Mouse (Mus musculus) hindbrain, embryonic 12.5 days (tissue): ENCODE measurements around the gene Bcor. TPM values are rescaled to one million over a fixed set of nuclear protein-coding genes. Genes with fewer than 3 reads are reported as not detected.

Experiments
- ATAC-seq: fragments of 200-750 bp; cut with Nextera tagmentation; 2 replicates; pipeline ENCODE4 v1.8.0; 2017; ENCODE audit warnings: moderate TSS enrichment; ENCODE audit not compliant: low FRiP score
- H3K27ac ChIP-seq: fragments of 300-500 bp; sonication (generic); 2 replicates; pipeline ENCODE4 v1.5.1; 2016; ENCODE audit warnings: mild to moderate bottlenecking
- H3K27me3 ChIP-seq: fragments of 300-500 bp; sonication (generic); 2 replicates; pipeline ENCODE4 v1.6.1; 2016; ENCODE audit warnings: mild to moderate bottlenecking
- H3K36me3 ChIP-seq: fragments of 300-500 bp; sonication (generic); 2 replicates; pipeline ENCODE4 v1.6.1; 2016; ENCODE audit warnings: mild to moderate bottlenecking
- H3K4me1 ChIP-seq: fragments of 300-500 bp; sonication (generic); 2 replicates; pipeline ENCODE4 v1.6.1; 2016
- H3K4me2 ChIP-seq: fragments of 300-500 bp; sonication (generic); replicated peaks from 2 replicates; pipeline ENCODE4 v1.6.1; 2016; ENCODE audit warnings: mild to moderate bottlenecking
- H3K4me3 ChIP-seq: fragments of 300-500 bp; sonication (generic); 2 replicates; pipeline ENCODE4 v1.5.1; 2016; ENCODE audit warnings: mild to moderate bottlenecking
- H3K9ac ChIP-seq: fragments of 300-500 bp; sonication (generic); 2 replicates; pipeline ENCODE4 v1.6.1; 2016; ENCODE audit warnings: mild to moderate bottlenecking, moderate library complexity
- H3K9me3 ChIP-seq: fragments of 300-500 bp; sonication (generic); replicated peaks from 2 replicates; pipeline ENCODE4 v1.6.1; 2016; ENCODE audit warnings: mild to moderate bottlenecking
- WGBS: fragments of 180-500 bp; shearing (Covaris S2); methylation state at CpG from one replicate; pipeline ENCODE4 v1.1.7; 2016; 5-methylcytosine and 5-hydroxymethylcytosine counted together
- polyA plus RNA-seq: library from polyadenylated mRNA; unstranded; fragments of >200 nt; fragmentation: Nextera tagmentation; extraction: Ambion mirVana; gene quantifications from 2 replicates; pipeline ENCODE4 v1.2.1, GENCODE M21; 2016

Bcor gene
- polyA plus RNA-seq, 1 experiment from 2014 or later, result 23.7 TPM

- WGBS, result 2% methylated on average over 60 of the region's 72 CpGs
- Histone ChIP-seq H3K4me2 (peak overlapping the region; percentile 91), H3K9ac (peak overlapping the region; percentile 72), H3K27ac (peak overlapping the region; percentile 94), H3K36me3 (no peaks in the 10 kb centered on the region), H3K4me1 (peaks cover 49% of the 10 kb centered on the region), H3K4me3 (peak overlapping the region; percentile 45), H3K9me3 (no peaks in the 10 kb centered on the region), H3K27me3 (peaks cover 90% of the 10 kb centered on the region)
- peak; percentile 54 for ATAC-seq
Observed at GRCm38 (mm10) chrX:12088301-12089026, 71.7 kb downstream of the Bcor start.

- peak; percentile 35; the same call in 1 of the 2 replicates for ATAC-seq
- Histone ChIP-seq H3K27ac (peak overlapping the region; percentile 94), H3K4me2 (peak overlapping the region; percentile 91), H3K36me3 (no peaks in the 10 kb centered on the region), H3K4me3 (peak overlapping the region; percentile 45), H3K27me3 (peaks cover 95% of the 10 kb centered on the region), H3K9ac (peak overlapping the region; percentile 72), H3K4me1 (peaks cover 52% of the 10 kb centered on the region), H3K9me3 (no peaks in the 10 kb centered on the region)
- 2% methylated on average over 48 of the region's 55 CpGs for WGBS
Observed at GRCm38 (mm10) chrX:12087511-12088300, 72.4 kb downstream of the Bcor start.

- Histone ChIP-seq H3K27me3 (peaks cover 96% of the 10 kb centered on the region), H3K9ac (peak overlapping the region; percentile 72), H3K4me3 (peak overlapping the region; percentile 45), H3K9me3 (no peaks in the 10 kb centered on the region), H3K36me3 (no peaks in the 10 kb centered on the region), H3K27ac (peak overlapping the region; percentile 94), H3K4me1 (peaks cover 52% of the 10 kb centered on the region), H3K4me2 (peak overlapping the region; percentile 91)
- under 1% methylated on average over 52 of the region's 70 CpGs for WGBS
- ATAC-seq, result no peak
Observed at GRCm38 (mm10) chrX:12086674-12087510, 73.3 kb downstream of the Bcor start.

- no peak overlapping the region for H3K27ac ChIP-seq
- ATAC-seq, result no peak
- H3K4me2 ChIP-seq, result peak overlapping the region; percentile 91; the same call in 1 of the 2 replicates
- 11% methylated on average over 10 of the region's 10 CpGs for WGBS
- no peaks in the 10 kb centered on the region for H3K36me3 ChIP-seq
- no peaks in the 10 kb centered on the region for H3K9me3 ChIP-seq
- no peak overlapping the region for H3K9ac ChIP-seq
- H3K4me3 ChIP-seq, result no peak overlapping the region
- peaks cover 58% of the 10 kb centered on the region for H3K4me1 ChIP-seq
- peaks cover 96% of the 10 kb centered on the region for H3K27me3 ChIP-seq
Observed at GRCm38 (mm10) chrX:12085949-12086348, 74.2 kb downstream of the Bcor start.

GRCm38 (mm10) chrX:12085290-12085689 is 74.9 kb downstream of the Bcor start:
- no peak overlapping the region for H3K4me3 ChIP-seq
- ATAC-seq, result no peak
- WGBS, result 7% methylated on average over 18 of the region's 18 CpGs

GRCm38 (mm10) chrX:12084698-12085097 is 75.5 kb downstream of the Bcor start:
- Histone ChIP-seq H3K9me3 (no peaks in the 10 kb centered on the region), H3K27ac (no peak overlapping the region), H3K4me3 (no peak overlapping the region), H3K36me3 (no peaks in the 10 kb centered on the region), H3K9ac (no peak overlapping the region), H3K27me3 (peaks cover 96% of the 10 kb centered on the region), H3K4me1 (peaks cover 46% of the 10 kb centered on the region), H3K4me2 (no peak overlapping the region)
- WGBS, result 37% methylated on average over 4 of the region's 4 CpGs
- no peak for ATAC-seq

More at GRCm38 (mm10) chrX:12085290-12085689, 74.9 kb downstream of the Bcor start:
- no peaks in the 10 kb centered on the region for H3K36me3 ChIP-seq
- no peaks in the 10 kb centered on the region for H3K9me3 ChIP-seq
- no peak overlapping the region for H3K27ac ChIP-seq
- H3K4me1 ChIP-seq, result peaks cover 51% of the 10 kb centered on the region
- peak overlapping the region; percentile 91; the same call in 1 of the 2 replicates for H3K4me2 ChIP-seq
- peaks cover 96% of the 10 kb centered on the region for H3K27me3 ChIP-seq
- H3K9ac ChIP-seq, result no peak overlapping the region

GRCm38 (mm10) chrX:12083631-12084030 is 76.5 kb downstream of the Bcor start:
- 12% methylated on average over 10 of the region's 10 CpGs for WGBS
- Histone ChIP-seq H3K27me3 (peaks cover 96% of the 10 kb centered on the region), H3K4me1 (peaks cover 37% of the 10 kb centered on the region), H3K27ac (no peak overlapping the region), H3K9me3 (no peaks in the 10 kb centered on the region), H3K4me3 (no peak overlapping the region), H3K4me2 (no peak overlapping the region), H3K36me3 (no peaks in the 10 kb centered on the region), H3K9ac (no peak overlapping the region)
- no peak for ATAC-seq

- no peak overlapping the region for H3K4me3 ChIP-seq
Observed at GRCm38 (mm10) chrX:12082736-12083135, 77.4 kb downstream of the Bcor start.

GRCm38 (mm10) chrX:12082184-12082583 is 78.0 kb downstream of the Bcor start:
- Histone ChIP-seq H3K4me3 (no peak overlapping the region), H3K4me2 (no peak overlapping the region), H3K9ac (no peak overlapping the region), H3K36me3 (no peaks in the 10 kb centered on the region), H3K27ac (no peak overlapping the region), H3K4me1 (peaks cover 37% of the 10 kb centered on the region), H3K27me3 (peaks cover 96% of the 10 kb centered on the region), H3K9me3 (no peaks in the 10 kb centered on the region)
- WGBS, result 17% methylated on average over 5 of the region's 5 CpGs
- no peak for ATAC-seq

More at GRCm38 (mm10) chrX:12082736-12083135, 77.4 kb downstream of the Bcor start:
- peaks cover 96% of the 10 kb centered on the region for H3K27me3 ChIP-seq
- no peak overlapping the region for H3K9ac ChIP-seq
- no peak overlapping the region for H3K27ac ChIP-seq
- no peaks in the 10 kb centered on the region for H3K36me3 ChIP-seq
- H3K9me3 ChIP-seq, result no peaks in the 10 kb centered on the region
- 9% methylated on average over 16 of the region's 16 CpGs for WGBS
- no peak for ATAC-seq
- no peak overlapping the region for H3K4me2 ChIP-seq
- H3K4me1 ChIP-seq, result peaks cover 37% of the 10 kb centered on the region

GRCm38 (mm10) chrX:12081741-12082155 is 78.4 kb downstream of the Bcor start:
- Histone ChIP-seq H3K4me3 (peak overlapping the region; percentile 64; the same call in 1 of the 2 replicates), H3K27me3 (peaks cover 96% of the 10 kb centered on the region), H3K9me3 (no peaks in the 10 kb centered on the region), H3K4me2 (peak overlapping the region; percentile 64), H3K4me1 (peaks cover 35% of the 10 kb centered on the region), H3K36me3 (no peaks in the 10 kb centered on the region), H3K9ac (no peak overlapping the region), H3K27ac (no peak overlapping the region)
- WGBS, result 7% methylated on average over 22 of the region's 22 CpGs
- ATAC-seq, result no peak

GRCm38 (mm10) chrX:12080904-12081740 is 79.0 kb downstream of the Bcor start:
- no peaks in the 10 kb centered on the region for H3K9me3 ChIP-seq
- H3K27me3 ChIP-seq, result peaks cover 97% of the 10 kb centered on the region
- peak overlapping the region; percentile 64 for H3K4me3 ChIP-seq
- H3K4me2 ChIP-seq, result peak overlapping the region; percentile 64
- no peaks in the 10 kb centered on the region for H3K36me3 ChIP-seq
- WGBS, result 3% methylated on average over 56 of the region's 61 CpGs
- peak; percentile 37; the same call in 1 of the 2 replicates for ATAC-seq
- peak overlapping the region; percentile 69 for H3K9ac ChIP-seq
- peaks cover 33% of the 10 kb centered on the region for H3K4me1 ChIP-seq
- H3K27ac ChIP-seq, result peak overlapping the region; percentile 95
